Mouse (Mus musculus) c-Kit-negative CD71-positive TER-119-positive erythroid progenitor cells, embryonic 14.5 days (primary cell): ENCODE measurements at regions not wholly inside any gene's neighbourhood (a gene's known extent, or its start where the extent isn't known, plus 50 kb on each side); places are given as distances from the start of the nearest gene placed in this dataset.

ENCODE experiments used
- DNase-seq: peaks from one replicate; pipeline ENCODE4 v3.0.0-alpha.2; 2013; ENCODE audit warnings: low read depth, low spot score

- DNase-seq: no peak
Measured at GRCm38 (mm10) chr9:122437464-122437863, 86.1 kb downstream of the Abhd5 start.

DNA sequence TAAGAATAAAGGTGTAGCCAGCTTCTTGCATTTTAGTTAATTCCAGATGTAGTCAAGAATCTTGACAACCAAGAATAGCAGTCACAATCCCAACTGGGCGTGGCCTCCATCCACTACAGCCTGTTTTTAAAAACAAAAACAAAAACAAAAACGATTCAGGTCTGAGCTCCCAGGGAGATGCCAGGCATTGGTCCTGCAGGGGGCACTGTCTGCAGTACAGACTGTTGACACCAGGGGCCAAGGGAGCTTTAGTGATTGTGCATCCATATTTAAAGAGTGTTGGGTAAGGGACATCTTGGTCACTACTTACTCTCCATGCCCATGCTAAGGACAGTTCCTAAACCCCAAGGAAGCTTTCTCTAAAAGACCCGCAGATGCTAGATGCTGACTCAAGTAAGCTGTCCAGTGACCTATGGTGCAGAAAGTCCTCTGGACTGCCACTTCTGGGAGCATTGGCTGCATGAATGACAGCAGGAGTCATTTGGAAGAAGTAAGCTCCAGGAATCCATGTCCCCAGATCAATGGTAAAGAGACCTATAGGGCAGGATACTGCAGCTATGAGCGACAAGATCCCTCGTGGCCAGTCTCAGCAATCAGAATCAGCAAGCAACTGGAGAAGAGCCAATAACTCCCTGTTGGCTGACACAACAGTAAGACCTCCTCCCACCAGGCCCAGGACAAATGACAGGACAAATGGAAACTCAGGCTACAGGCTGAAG lies 95.1 kb downstream of the Abhd5 start:
- DNase-seq: no peak

DNA sequence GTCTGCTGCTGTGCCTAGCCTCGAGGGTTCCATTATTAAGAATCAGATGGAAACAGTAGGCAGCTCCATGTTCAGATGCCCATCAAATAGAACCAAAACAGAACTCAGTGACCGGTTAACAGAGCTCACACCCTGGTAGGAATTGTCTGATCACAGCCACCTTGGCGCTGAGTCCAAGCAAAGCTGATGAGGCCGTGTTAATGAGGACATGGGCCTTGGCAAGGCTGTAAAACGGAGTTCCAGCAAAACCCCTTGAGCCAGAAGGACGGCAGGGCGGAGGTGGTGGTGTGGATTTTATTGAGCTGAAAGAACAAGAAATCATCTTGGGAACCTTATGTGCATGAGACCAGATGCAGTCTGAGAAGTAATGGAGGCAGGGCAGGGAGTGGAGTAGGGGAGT lies 96.2 kb downstream of the Abhd5 start:
- no peak for DNase-seq

- DNase-seq: no peak
Measured at GRCm38 (mm10) chr9:122448342-122448741, 96.9 kb downstream of the Abhd5 start.

GRCm38 (mm10) chr9:122450524-122450923 lies 99.1 kb downstream of the Abhd5 start:
- no peak for DNase-seq

DNA sequence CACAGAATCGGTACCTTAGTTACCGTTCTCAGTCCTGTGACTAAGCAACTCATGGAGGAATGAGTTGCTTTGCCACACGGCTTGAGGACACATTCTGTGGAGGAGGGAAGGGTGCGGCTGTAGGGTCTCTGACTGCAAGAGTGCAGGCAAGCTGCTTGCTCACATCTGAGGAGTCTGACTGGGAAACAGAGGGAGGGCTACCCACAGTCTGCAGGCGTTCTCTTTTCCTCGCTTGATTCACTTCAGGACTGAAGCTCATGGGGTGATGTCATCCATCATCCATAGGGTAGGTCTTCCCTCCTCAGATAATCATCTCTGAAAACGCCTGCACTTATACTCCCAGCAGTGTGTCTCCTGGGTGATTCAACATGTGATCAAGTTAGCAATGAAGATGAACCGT lies 103.9 kb downstream of the Abhd5 start:
- DNase-seq: no peak

DNA sequence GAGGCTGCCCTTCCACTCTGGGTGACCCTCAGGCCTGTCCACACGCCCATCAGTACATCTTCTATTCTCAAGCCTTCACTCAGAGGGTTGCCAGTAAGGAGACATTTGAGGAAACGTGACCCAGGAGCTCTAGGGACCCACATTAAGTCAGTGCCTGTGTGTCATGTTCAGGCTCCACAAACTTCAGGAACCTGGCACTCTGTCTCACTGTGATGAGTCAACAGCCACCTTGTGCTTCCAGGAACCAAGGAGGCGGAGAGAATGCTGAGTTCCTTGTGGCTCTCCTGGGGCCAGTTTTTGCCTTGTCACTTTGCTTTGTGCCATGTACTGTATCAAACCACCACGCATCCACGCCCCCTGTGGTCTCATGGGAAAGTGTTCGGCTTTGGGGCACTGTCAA lies 104.4 kb downstream of the Abhd5 start:
- DNase-seq: no peak

DNA sequence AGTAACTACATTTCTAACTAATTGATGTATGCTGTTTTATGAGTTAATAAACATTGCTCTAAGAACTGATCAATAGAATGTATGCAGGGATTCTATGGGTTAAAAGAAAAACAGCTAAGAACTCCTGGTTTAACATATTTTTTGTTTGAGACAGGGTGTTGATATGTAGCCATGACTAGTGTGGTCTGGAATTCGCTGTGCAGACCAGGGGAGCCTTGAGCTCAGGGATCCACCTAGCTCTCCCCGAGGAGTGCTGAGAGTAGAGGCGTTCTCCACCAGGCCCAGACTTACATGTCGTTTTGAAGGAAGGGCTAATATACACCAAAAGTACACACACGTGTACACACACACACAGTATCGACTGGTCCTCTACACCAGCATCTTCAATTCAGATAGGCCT lies 108.1 kb downstream of the Abhd5 start:
- no peak for DNase-seq

- DNase-seq: peak; percentile 56
Measured at GRCm38 (mm10) chr9:122471539-122471938, 120.1 kb downstream of the Abhd5 start.

DNA sequence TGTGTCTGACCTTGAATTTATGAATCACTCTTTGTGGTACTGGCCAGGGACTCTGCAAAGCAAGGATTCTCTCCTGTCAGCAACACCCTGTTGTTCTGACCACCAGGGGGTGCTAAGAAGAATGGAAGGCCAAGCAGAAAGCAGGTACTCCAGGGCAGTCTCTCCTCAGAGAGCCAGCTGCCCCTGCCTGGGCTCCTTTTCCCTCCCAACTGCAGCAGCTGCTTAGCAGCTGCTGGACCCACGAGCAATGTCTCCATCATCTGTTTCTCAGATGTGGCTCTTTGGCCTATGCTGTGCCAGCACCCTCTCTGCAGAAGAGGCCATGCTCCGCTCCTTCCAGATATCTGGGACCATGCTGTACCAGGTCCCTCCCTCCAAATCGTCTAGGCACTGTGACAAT lies 124.9 kb downstream of the Abhd5 start:
- no peak for DNase-seq

DNA sequence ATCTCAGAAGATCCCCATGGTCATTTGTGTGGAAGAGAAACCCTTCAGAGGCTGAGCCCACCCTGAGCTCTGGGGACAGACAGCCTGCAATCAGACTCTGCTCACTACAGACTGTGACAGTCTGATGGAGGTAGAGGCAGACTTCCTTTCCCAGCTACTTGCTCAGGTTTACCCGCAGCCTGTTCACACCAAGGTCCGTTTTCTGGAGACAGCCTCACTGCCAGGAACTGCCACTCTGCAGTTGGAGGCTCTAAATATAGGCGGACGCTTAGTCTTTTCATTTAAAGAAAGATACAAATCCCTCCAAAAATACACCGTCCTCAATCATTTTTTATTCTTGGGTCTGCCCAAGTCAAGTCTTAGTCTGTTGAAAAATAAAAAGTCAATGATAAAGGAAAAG lies 135.6 kb downstream of the Abhd5 start:
- DNase-seq: no peak

DNA sequence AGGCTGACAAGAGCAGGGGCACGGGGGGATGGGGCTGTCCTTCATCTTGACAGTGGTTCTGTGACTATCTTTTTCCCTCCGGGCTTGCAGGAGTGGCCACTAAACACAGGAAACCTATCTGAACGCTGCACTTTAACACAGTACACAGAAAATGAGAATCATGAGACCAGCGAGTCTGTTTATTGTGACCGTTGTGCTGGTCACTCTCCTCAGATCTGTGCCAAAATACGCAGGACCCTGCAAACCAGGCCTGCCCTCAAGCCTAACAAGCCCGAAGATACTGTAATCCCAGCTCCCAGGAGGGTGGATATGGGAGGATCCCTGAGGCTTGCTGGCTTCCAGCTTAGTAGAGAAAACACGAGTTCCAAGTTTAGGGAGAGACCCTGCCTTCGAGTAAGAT lies 143.3 kb downstream of the Abhd5 start:
- no peak for DNase-seq

- no peak for DNase-seq
Measured at GRCm38 (mm10) chr9:122496482-122496985, 145.1 kb downstream of the Abhd5 start.

DNA sequence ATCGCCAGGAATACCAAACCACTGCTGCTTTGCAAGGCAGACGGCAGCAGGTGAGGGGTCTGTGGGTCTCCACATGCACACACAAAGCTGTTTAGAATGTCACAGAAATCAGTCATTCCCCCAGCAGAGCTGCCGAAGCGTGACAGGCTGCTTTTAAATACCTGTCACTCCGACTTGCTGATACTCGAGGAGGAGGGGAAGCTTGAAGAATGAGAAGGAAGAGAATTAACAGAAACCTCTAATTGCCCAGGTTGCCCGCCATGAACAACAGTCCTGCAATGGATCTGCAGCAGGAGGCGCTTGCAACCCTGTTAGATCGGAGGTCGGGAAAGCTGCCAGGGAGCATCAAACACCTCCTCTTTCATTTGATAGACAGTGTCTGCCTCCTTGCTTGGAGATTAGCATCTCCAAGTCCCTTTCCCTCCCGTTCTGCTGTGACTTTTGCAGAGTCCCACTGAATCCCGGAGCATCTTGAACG lies 150.5 kb downstream of the Abhd5 start:
- DNase-seq: no peak

DNA sequence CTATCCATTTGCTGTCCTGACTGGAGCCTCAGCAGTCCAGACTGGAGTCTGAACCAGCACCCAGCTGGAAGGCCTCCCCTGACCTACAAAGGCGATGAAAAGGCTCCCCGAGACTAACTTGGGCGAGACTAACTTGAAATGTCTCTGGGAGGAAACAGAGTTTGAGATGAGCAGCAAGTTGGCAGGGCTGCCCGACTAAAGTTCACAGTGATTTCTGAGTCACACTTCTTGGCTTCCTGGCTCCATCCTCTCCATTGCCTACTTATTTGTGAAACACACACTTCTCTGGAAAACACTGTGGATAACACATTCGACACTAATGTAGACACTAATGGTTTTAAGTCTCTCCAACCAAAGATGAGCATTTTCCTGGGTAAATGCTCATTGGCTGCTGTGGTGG lies 170.2 kb downstream of the Abhd5 start:
- no peak for DNase-seq

DNA sequence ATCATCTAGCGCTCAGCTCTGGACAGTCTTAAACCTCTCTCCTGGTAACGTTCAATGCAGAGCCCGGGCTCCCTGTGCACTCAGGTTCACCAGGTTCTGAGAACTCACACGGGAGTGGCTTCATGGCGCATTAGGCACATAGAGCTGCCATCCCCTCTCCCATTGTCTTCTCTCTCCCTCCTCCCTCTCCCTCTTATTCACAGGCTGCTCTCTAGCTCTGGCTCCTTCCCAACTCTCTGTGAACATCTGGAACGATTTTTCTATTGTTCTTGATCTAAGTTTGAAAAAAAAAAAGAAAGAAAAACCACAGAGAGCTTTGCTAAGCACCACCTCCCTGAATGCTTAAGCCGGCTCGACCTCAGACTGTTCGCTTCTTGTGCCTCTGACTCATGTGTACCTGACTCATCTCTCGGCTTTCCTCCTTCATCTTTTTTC lies 174.2 kb downstream of the Abhd5 start:
- no peak for DNase-seq

DNA sequence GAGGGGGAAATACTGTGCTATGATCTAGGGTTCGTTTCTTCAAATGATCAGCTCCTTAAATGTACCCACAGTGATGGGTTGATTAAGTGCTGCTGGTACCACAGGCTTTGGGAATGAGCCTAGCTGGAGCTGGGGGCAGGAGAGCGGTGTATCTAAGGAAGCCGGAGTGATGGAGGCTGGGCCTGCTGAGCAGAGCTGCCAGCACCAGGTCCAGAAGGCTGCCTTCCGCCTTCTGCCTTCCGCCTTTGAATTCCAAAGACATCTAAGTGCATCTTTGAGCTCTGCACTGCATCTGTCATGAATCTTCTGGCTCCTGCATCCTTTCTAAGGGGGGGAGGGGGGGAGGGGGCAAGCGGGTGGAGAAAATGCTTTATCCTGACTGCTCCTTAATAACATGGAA lies 176.9 kb downstream of the Abhd5 start:
- no peak for DNase-seq

GRCm38 (mm10) chr9:122529721-122530120 lies 178.3 kb downstream of the Abhd5 start:
- DNase-seq: no peak

DNA sequence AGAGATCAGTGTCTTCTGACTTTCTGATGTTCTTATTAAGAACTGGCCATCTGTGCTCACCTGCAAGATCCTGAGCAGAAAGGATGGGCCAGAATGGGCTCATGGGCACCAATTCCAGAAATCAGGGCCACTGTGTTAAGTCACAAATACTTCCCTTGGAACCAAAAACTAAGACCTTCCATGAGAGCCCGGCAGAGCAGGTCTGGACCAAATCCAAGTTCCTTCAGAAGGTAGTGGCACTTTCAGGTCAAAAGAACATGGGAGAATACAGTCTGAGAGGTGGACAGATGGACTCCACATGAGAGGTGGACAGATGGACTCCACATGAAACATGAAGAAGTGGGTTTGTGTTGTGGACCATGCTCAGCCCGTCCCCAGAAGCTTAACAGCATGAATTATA lies 180.4 kb downstream of the Abhd5 start:
- no peak for DNase-seq

DNA sequence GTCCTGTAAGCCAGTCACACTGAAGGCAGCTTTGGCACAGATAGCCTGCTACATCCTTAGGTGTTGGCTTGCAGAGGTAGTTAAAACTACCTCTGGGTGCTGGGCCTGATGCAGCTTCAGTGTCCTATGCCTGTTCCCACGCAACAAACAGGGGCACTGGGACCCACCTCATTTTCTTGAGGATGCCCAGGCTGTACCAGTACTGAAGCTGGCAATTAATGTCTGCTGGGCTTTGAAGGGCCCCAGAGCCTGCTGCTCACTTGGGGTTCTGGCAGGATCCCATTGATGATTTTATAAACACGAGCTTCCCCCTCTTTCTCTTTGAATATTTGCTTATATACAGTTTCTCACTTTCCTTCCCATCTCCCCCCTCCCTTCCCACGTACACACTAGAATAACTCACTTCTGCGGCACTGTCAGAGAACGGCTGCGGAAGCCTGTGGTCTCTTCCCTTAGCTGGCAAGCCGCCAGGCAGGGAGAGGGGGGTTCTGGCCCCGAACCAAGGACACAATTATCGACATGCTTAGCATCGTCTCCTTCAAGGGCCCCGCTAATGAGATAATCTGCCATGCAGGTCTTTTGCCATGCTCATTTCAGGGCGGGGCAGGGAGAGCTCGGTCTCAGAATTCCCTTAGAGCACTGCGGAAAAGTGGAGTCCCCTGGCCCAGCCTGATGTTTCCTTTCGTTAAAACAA lies 182.9 kb downstream of the Abhd5 start:
- no peak for DNase-seq

- no peak for DNase-seq
Measured at GRCm38 (mm10) chr9:122534965-122535364, 183.6 kb downstream of the Abhd5 start.

- DNase-seq: no peak
Measured at GRCm38 (mm10) chr9:122540091-122540490, 188.7 kb downstream of the Abhd5 start.

DNA sequence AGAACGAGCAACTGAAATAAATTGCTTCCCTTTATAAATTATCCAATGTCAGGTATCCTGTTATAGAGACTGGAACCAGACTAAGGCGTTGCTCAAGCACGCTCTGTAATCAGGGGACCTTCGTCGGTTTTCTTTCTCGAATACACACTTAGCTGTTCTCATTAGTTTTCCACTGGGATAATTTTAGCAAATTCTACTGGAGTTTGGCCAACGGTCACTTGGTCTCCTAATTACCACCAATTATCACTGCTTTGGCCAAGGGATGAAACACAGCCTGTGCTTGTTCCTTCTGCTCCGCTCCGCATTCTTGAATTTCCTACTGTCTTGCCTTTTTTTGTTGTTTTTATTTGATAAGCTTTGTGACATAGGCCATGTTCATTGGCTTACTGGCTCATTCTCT lies 191.1 kb upstream of the Topaz1 start:
- DNase-seq: no peak
